Mouse (Mus musculus) kidney, postnatal 36 days (tissue): ENCODE results near the gene Mllt6.
"Not testable (repeated sequence)": the region's sequence is repeated elsewhere in the genome, so short reads cannot be mapped to it uniquely, and the experiment has no call there.

Source experiments
- DNase-seq, 2 experiments: peaks; one replicate each; pipeline ENCODE4 v3.0.0; 2021 to 2022; ENCODE audit warnings: mixed read lengths in 2 of 2

The Mllt6 gene

GRCm38 (mm10) chr11:97650341-97650740, 12.9 kb upstream of the Mllt6 start:
- DNase-seq, result no peak

- DNase-seq, result peak in 1 of 2 experiments; percentile 26
Observed at GRCm38 (mm10) chr11:97653376-97653775, 9.8 kb upstream of the Mllt6 start.

- no peak for DNase-seq
Observed at GRCm38 (mm10) chr11:97654210-97654609, 9.0 kb upstream of the Mllt6 start.

GRCm38 (mm10) chr11:97656269-97656971, 6.8 kb upstream of the Mllt6 start:
- peak in 1 of 2 experiments; percentile 44 for DNase-seq

- DNase-seq, result peak in 1 of 2 experiments; percentile 30
Observed at GRCm38 (mm10) chr11:97657184-97657945, 5.8 kb upstream of the Mllt6 start.

GRCm38 (mm10) chr11:97657967-97658366, 5.2 kb upstream of the Mllt6 start:
- DNase-seq, result not testable (repeated sequence)

- peak in 1 of 2 experiments; percentile 22 for DNase-seq
Observed at GRCm38 (mm10) chr11:97658751-97659266, 4.4 kb upstream of the Mllt6 start.

GRCm38 (mm10) chr11:97659267-97659989, 3.8 kb upstream of the Mllt6 start:
- peak; percentile 21 to 47 for DNase-seq

GRCm38 (mm10) chr11:97659990-97660714, 3.1 kb upstream of the Mllt6 start:
- peak; percentile 77 to 87 for DNase-seq

GRCm38 (mm10) chr11:97660734-97661647, 2.2 kb upstream of the Mllt6 start:
- peak in 1 of 2 experiments; percentile 25 for DNase-seq

- DNase-seq, result peak; percentile 87 to 93
Observed at GRCm38 (mm10) chr11:97661648-97662133, 1.5 kb upstream of the Mllt6 start.

- peak; percentile 70 to 76 for DNase-seq
Observed at GRCm38 (mm10) chr11:97662207-97662892, 864 bp upstream of the Mllt6 start.

GRCm38 (mm10) chr11:97663528-97664338, 519 bp downstream of the Mllt6 start:
- DNase-seq, result peak; percentile 65 to 78

GRCm38 (mm10) chr11:97664339-97664665, 1.1 kb downstream of the Mllt6 start:
- no peak for DNase-seq

- peak; percentile 41 to 50 for DNase-seq
Observed at GRCm38 (mm10) chr11:97664771-97665240, 1.6 kb downstream of the Mllt6 start.

- no peak for DNase-seq
Observed at GRCm38 (mm10) chr11:97665431-97665830, 2.2 kb downstream of the Mllt6 start.

GRCm38 (mm10) chr11:97666221-97666620, 3.0 kb downstream of the Mllt6 start:
- no peak for DNase-seq

GRCm38 (mm10) chr11:97666794-97667193, 3.6 kb downstream of the Mllt6 start:
- no peak for DNase-seq

GRCm38 (mm10) chr11:97668160-97668559, 4.9 kb downstream of the Mllt6 start:
- no peak for DNase-seq
